Mouse (Mus musculus): Measurements from ENCODE around the gene 4932438A13Rik.

Gene 4932438A13Rik

GRCm38 (mm10) chr3:36862721-36863275, at the start of gene 4932438A13Rik:
Gene 4932438A13Rik (plus strand): TSS chr3:36863104.
- peak; percentile 95 to 97 for DNase-seq (ENCODE audit: low spot score in 2 of 2)

- no peak for DNase-seq (ENCODE audit: low spot score in 2 of 2)
These were observed 46.3 kb upstream of the 4932438A13Rik start for GRCm38 (mm10) chr3:36816633-36817032.

GRCm38 (mm10) chr3:36819402-36819801, 43.5 kb upstream of the 4932438A13Rik start:
- no peak for DNase-seq (ENCODE audit: low spot score in 2 of 2)

GRCm38 (mm10) chr3:36821037-36821436, 41.9 kb upstream of the 4932438A13Rik start:
- DNase-seq (ENCODE audit: low spot score in 2 of 2), result no peak

- no peak for DNase-seq (ENCODE audit: low spot score in 2 of 2)
These were observed 37.8 kb upstream of the 4932438A13Rik start for GRCm38 (mm10) chr3:36825098-36825497.

GRCm38 (mm10) chr3:36825554-36825953, 37.4 kb upstream of the 4932438A13Rik start:
- DNase-seq (ENCODE audit: low spot score in 2 of 2), result no peak

- DNase-seq (ENCODE audit: low spot score in 2 of 2), result no peak
These were observed 35.5 kb upstream of the 4932438A13Rik start for GRCm38 (mm10) chr3:36827274-36828025.

- DNase-seq (ENCODE audit: low spot score in 2 of 2), result no peak
These were observed 32.7 kb upstream of the 4932438A13Rik start for GRCm38 (mm10) chr3:36830218-36830617.

- no peak for DNase-seq (ENCODE audit: low spot score in 2 of 2)
These were observed 28.5 kb upstream of the 4932438A13Rik start for GRCm38 (mm10) chr3:36834426-36834825.

GRCm38 (mm10) chr3:36834832-36835231, 28.1 kb upstream of the 4932438A13Rik start:
- no peak for DNase-seq (ENCODE audit: low spot score in 2 of 2)

- peak in 1 of 2 experiments; percentile 13 for DNase-seq (ENCODE audit: low spot score in 2 of 2)
These were observed 27.2 kb upstream of the 4932438A13Rik start for GRCm38 (mm10) chr3:36835525-36836203.

- no peak for DNase-seq (ENCODE audit: low spot score in 2 of 2)
These were observed 26.1 kb upstream of the 4932438A13Rik start for GRCm38 (mm10) chr3:36836833-36837232.

- peak; percentile 31 to 68 for DNase-seq (ENCODE audit: low spot score in 2 of 2)
These were observed 22.0 kb upstream of the 4932438A13Rik start for GRCm38 (mm10) chr3:36840650-36841555.

- DNase-seq (ENCODE audit: low spot score in 2 of 2), result no peak
These were observed 9.0 kb upstream of the 4932438A13Rik start for GRCm38 (mm10) chr3:36853733-36854440.

GRCm38 (mm10) chr3:36861411-36862410, 1.2 kb upstream of the 4932438A13Rik start:
- no peak for DNase-seq (ENCODE audit: low spot score in 2 of 2)

- DNase-seq (ENCODE audit: low spot score in 2 of 2), result peak in 1 of 2 experiments; percentile 14
These were observed 523 bp downstream of the 4932438A13Rik start for GRCm38 (mm10) chr3:36863427-36863826.

GRCm38 (mm10) chr3:36863881-36864280, 977 bp downstream of the 4932438A13Rik start:
- no peak for DNase-seq (ENCODE audit: low spot score in 2 of 2)

- DNase-seq (ENCODE audit: low spot score in 2 of 2), result no peak
These were observed 1.6 kb downstream of the 4932438A13Rik start for GRCm38 (mm10) chr3:36864466-36864865.

GRCm38 (mm10) chr3:36905372-36905771, 42.5 kb downstream of the 4932438A13Rik start:
- DNase-seq (ENCODE audit: low spot score in 2 of 2), result no peak

GRCm38 (mm10) chr3:36917832-36918231, 54.9 kb downstream of the 4932438A13Rik start:
- no peak for DNase-seq (ENCODE audit: low spot score in 2 of 2)

Data from frontal cortex, postnatal 36 days (tissue).